Mouse (Mus musculus): Measurements from ENCODE around the gene Tanc1.

Gene Tanc1

DNA sequence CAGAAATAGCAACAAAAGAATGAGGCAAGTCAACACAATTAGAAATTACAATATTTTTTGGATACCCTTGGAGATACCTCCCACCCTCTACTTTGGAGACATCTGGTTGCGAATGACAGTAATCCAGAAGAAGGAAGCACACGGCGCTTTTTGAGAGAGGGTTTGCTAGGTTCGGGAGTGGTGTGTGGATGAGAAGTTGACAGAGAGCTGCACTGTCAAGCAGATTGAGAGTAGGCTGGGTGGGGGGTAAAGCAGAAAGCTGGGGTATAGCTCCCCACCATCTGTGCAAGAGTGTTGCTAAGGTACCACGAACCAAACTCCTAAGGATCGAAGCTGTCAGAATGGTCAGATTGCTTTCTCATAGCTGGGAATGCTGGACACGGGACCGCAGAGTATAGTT, 40.0 kb downstream of the Tanc1 start:
- no peak for DNase-seq (ENCODE audit: low spot score)

DNA sequence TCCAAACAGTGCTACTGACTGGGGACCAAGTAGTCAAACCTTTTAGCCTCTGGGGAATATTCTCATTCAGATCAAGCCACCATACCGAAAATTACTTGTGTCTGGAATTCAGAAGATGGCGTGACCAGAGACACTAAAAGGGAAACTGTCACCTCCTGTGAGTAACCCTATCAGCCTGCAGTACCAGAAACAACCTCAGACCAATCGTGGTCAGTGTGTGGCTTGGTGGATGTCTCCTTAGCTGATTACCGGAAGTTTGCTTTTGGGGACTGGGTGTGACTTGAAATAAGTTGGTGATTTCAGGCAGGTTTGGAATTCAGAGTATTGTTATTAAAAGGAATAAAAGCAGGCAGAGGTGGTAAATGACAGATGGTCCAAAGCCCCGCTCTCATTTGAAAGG, 40.9 kb downstream of the Tanc1 start:
- no peak for DNase-seq (ENCODE audit: low spot score)

DNA sequence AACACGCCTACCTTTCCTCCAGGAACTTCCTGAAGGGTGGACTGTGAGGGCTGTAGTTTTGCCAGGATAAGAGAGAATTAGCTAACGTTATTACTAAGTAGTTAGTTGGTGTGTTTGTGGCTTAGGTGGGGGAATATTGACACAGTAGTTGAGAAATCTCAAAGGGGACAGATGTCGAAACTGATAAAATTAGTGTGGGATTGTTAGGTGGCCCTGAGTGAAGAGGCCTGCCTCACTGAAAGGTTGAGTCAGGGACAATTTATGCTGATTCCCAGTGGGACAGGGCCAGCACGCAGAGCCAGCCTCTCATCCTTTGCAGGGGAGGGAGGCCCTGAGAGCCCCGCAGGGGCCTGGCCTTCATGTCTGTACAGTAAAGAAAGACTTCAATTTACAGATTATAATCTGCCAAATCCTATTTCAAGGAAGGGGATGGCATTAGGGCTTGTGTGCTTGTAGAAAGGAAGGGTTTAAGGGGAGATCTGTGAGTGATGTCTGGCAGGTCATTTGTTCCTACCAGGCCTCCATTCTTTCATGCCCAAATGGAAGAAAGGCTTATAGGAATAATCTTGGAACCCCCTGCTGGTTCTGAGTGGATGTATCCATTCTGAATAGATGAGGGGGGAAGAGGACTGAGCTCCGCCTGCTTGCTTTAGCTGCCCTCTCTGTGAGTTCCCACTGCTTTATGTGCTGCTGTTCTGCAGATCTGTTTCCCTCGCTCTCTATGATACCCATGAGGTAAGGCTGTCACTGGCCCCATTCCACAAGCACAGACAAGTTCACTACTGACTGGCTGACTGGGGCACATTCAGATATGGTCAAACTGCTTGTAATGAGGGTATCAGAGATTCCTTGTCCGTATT, 41.7 kb downstream of the Tanc1 start:
- no peak for DNase-seq (ENCODE audit: low spot score)

DNA sequence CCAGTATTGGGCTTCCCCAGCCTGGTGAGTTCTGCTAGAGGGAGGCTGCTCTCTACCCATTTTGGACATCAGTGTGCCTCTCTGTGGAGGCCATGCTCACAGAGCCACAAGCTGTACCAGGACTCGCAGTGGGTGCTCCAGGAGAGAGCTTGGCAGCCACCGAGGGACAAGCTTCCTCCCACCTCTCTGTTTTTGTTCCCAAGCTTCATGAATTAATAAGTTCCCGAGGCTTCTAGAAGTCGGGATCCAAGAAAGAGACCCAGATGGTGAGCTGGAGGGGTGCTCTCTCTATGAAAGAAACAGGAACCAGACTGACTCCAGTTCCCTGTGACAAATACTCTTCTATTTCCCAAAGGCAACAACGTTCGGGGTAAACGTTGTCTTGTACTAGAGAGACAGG, 43.6 kb downstream of the Tanc1 start:
- no peak for DNase-seq (ENCODE audit: low spot score)

DNA sequence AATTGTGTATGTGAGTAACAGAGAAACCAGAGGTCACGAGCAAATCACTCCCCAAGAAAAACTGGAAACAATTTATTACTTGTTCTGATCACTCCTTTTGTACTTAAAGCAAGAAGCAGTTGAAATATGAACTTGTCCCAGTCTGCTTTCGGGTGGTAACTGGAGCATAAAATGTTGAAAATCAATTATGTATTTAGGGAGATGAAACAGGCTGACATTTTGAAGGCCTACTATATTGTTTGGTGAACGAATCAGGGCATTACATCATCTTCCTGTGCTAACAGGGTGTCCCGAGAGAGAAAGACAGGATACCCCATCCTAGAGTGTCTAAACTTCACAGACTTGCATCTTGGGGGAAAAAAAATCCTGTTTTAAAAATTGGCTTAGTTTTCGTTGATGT, 44.8 kb downstream of the Tanc1 start:
- no peak for DNase-seq (ENCODE audit: low spot score)

DNA sequence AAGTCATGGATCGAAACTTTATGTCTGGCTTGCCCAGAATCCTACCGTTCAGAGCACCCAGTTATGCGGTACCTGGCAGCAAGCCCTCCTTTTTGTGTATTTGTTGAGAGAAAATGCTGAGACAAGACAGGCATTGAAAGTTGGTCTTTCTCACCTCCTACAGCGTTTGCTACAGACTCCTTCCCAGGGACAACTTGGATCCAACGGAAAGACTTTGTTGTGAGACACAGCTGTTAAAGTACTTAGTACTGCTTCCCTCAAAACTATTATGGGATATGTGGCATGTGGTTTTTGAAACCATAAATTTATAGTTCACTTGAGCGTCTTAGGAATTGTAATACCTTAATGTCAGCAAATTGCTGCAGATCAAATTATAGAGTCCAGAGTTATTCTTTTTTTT, 47.8 kb downstream of the Tanc1 start:
- no peak for DNase-seq (ENCODE audit: low spot score)

DNA sequence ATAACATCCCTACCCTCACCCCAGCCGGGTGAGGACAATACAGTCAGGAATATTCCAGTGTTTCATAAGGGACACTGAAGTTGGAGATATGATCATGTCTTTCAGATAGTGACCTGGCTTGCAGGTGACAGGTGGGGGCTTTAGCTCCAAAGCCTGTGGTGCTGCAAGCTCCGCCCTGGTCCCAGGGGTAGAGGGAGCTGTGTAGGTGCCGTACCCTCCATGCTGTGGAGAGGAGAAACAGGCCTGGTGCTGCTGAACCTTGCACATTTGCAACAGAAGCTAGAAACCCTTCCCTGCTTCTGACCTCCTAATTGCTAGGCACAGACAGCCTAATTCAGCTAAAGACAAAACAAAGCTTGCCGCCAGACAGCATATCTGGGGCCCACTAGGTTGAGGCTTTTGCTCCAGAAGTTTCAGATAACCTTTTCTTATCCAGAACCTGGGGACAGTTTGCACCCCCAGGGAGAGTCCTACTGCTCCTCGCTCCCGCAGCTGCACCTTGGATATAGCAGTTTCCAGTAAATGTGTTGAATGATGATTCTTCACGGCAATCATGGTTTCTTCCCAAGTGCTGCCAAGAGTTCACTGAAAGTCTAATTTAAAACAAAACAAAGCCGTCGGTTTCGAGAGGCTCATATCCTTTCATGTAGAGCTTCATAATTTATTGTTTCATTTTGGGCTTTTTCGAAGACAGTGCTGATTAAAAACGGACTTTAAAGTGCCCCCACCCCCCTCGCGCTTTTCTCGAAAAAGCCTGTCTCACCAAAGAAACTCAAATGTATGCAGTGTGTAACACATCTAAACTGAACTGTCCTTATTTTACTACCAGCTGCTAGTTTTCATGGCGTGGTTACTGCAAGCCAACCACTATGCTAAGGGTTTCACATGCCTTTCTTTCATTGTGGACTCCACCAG, 49.3 kb downstream of the Tanc1 start:
- peak; percentile 49 for DNase-seq (ENCODE audit: low spot score)

DNA sequence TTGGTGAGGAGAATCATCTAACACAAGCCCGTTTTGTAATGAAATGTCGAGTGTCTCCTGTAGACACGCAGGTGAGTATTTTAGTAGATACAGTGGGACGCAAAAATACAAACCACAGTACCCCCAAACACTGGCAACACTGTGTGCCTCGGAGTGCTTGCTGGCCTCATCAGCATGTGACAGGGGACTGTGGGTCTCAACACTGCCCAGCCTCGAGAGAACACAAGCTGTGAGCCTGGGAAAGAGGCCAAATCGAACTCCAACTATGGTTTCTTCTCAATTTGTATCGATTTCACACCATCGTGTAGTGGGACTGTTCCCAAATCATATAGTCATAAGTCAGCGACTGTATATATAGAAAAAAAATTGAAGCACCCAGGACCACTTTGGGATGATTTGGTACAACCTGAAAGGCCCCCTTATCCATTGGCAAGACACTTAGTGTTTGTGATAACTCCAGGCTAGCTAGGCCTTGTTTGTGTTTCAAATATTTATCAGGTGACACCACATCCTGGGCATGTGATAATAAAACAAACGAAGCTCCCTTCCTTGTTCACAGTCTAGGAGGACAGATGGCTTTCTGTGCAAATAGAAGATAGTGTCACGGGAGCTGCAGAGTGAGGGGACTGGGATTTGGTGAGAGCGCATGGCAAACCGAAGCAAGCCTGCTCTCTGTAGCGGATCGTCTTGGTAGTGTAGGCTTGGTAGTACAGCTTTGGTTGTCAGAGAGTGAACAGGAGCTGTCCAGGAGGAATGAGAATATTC, 53.1 kb downstream of the Tanc1 start:
- no peak for DNase-seq (ENCODE audit: low spot score)

DNA sequence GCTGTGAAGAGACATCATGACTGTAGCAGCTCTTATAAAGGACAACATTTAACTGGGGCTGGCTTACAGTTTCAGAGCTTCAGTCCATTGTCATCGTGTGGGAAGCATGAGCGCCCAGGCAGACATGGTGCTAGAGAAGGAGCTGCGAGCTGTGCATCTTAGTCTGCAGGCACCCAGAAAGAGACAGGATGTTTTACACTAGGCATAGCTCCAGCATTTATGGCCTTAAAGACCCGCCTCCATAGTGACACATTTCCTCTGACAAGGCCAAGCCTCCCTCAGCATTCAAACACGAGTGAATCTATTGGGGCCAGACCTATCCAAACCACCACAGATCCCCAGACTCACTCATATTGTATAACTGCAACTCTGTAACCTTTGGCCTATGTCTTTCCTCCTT, 54.7 kb downstream of the Tanc1 start:
- DNase-seq (ENCODE audit: low spot score): no peak

DNA sequence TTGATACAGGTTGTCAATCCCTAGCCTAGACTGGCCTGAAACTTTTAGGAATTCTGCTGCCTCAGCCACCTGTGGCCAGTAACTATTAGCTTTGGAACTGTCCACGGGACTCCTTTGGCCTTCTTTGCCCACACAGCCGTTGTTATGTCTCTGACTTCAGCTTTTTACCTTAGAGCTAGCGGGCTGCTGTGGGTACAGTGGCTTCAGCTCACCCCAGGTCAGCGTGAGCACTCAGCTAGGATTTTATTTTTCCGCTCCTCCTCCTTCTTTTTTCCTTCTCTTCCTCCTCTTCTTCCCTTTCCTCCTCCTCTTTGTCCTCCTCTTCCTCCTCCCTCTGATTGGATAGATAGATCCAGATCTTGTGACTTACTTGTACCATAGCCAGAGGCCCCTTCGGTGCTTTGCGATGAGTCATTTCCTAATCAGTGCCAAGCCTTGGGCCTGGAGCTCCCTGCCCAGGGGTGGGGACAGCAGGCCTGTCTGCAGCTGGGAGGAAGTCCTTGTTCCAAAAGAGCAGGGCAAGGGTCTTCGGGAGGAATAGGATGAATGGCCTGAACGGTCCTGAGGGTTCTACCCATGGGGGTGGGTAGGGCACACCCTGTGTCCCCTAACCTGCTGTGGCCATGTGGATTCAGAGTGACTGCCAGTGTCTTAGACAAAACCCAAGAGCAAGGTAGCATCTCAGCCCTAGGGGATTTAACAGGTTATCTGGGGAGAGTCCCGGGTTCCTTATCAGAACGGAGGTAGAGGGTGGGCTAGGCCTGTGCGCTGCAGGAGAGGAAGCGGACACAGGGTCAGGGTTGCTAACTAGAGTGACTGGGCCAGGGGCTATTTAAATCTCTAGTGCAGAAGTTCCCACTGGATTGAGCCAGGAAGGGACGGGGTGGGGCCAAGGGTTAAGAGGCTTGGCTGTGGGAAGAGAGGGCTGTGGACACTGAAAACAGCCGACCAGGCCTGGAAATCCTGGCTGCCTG, 58.5 kb downstream of the Tanc1 start:
- DNase-seq (ENCODE audit: low spot score): peak; percentile 84

DNA sequence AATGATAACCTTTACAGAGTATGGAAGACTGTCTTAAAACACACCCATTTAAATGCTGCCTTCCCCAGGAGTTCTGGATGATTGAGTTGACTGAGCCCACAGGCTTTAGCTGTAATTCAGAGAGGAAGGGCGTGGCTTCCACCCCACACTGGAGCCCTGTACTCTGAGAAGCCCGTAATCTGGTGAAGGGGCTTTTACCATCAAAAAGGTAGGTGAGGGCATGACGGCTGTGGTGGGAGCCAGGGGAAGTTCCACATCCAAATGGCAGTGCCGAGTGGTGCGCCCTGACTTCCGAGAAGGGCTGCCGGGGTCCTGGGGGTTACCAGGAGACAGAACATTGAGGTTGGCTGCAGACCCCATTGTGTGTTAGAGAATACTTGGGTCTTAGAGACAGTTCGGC, 59.8 kb downstream of the Tanc1 start:
- no peak for DNase-seq (ENCODE audit: low spot score)

DNA sequence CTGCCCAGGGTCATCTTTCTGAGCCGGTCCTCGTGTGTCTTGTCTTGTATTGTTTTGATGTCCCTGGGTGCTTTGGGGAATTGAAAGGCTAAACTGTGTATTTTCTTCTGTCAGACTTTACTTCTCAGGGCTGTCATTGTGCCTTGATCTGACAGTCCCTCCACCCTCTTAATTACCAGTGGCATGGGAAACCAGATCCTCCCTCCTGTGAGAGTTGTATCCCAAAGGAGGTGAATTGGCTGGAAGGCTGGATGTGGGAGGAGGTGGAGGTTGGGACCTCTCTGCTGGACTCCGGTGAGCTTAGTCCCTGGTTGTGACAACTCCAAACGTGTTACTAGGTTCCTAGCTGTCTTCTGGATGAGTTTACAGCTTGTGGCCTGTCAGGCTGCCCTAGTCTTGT, 60.2 kb downstream of the Tanc1 start:
- no peak for DNase-seq (ENCODE audit: low spot score)

DNA sequence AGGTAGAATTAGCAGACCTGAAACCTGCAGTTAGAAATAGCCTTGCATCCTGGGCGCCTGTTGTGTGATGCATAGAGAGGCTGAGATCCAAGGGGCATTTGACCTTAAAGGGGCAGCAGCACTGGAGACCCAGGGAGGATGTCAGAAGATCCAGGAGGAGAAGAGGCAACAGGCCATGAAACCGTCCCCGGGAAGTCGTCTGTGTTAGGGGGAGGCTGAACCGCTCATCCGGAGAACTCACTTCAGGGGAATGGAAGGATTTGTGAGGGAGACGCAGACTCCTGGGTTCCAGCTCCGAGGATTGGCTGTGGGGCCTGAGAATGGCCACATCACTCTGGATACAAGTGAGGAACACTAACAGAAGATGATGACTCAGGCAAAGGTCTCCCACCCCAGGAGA, 60.8 kb downstream of the Tanc1 start:
- no peak for DNase-seq (ENCODE audit: low spot score)

DNA sequence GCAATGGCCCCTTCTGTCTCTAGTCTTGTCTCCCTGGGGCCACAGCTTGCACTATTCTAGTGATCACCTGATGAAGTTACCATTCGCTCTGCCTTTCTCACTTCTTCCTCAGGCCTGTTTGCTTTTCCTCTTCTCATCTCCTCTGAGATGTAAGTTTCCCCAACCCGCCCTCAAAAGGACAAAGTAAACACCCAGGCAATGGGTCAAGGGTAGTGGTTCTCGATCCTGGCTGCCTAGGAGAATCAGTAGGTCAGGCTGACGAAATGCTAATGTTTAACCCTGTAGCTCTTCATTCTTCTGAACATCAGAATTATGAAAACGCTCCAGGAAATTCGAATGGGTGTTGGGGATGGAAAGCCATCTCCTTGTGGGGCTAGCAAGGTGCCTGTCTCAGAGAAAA, 61.5 kb downstream of the Tanc1 start:
- DNase-seq (ENCODE audit: low spot score): no peak

DNA sequence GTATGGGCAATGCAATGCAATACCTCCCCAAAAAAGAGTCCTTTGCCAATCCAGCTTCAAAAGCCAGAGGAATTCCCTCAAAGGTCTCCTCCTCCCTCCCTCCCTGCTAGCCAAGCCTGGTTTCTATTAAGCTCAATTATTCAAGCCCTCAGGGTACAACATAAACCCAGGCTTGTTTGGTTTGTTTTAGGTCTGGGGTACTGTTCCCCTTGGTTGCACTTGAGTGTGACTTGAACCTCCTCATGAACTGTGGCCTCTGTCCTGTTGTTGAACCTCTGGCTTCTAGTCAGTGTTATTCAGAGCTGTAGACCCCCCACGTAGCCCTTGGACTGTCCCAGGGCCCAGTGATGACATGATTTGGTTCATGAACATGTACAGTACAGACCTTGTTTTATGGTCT, 62.0 kb downstream of the Tanc1 start:
- no peak for DNase-seq (ENCODE audit: low spot score)

DNA sequence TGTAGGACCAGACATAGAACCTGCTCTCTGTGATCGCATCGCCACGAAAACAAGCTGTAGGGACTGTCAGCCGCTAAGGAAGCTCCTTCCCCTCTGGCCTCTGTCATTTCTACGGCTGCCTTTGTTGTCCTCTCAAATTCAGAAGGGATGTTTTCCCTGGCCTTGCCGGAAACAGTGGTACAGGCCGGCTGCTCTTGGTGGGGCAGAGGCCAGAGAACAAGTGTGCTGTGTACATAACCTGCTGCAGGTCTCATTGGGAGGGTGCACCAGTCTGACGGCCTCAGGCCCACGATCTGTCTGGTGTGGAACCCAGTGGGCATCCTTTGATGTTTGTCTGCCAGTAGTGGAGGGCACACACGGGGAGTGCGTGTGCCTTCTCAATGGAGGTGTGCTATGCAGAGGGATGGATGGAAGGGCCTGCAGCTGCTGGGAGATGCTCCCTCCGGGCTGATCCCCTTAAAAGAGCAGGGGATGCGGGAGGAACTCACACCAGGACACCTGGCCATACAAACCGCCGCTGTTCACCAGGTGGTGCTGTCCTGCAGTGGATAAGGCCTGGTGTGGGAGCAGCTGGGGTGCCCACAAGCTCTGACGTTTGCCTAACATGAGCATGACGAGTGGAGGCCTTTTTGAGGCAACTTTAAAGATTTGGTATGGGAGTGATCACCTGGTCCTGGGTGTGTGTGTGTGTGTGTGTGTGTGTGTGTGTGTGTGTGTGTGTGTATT, 63.6 kb downstream of the Tanc1 start:
- DNase-seq (ENCODE audit: low spot score): no peak

DNA sequence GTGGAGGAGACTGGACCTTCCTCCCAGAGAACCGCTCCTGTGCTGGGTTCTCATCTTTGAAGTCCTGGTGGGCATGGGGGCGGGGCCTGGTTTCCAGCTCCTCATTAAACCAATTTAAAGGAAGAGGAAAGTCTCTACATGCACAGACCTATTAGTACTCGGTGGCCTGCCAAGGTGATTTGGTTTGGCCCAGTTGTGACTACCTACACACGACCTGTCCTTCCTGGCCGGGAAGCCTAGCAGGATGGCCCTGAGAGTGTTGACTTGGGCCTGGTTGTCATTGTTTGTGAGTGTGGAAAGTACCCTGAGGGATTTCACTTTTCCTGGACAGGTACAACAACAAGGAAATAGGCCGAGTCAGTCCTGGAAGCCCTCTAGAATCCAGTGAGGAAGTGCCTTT, 64.2 kb downstream of the Tanc1 start:
- no peak for DNase-seq (ENCODE audit: low spot score)

DNA sequence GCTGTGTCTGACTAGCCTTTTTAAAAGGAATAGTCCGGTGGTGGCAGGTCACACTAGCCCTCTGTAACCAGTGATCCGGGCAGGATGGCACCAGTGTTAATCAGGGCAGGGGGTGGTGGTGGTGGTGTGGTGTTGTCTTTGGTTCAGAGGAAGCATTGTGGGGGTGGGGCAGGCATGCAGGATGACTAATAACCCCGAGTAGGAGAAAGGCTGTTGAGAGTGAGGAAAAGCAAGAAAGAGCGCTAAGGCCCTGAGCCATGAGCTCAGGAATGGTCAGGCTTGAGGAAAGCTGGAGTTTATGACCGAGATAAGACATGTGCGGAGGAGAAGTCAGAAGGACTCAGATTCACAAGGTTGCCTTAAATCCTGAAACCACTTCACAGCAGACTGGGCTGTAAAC, 64.6 kb downstream of the Tanc1 start:
- peak; percentile 39 for DNase-seq (ENCODE audit: low spot score)

DNA sequence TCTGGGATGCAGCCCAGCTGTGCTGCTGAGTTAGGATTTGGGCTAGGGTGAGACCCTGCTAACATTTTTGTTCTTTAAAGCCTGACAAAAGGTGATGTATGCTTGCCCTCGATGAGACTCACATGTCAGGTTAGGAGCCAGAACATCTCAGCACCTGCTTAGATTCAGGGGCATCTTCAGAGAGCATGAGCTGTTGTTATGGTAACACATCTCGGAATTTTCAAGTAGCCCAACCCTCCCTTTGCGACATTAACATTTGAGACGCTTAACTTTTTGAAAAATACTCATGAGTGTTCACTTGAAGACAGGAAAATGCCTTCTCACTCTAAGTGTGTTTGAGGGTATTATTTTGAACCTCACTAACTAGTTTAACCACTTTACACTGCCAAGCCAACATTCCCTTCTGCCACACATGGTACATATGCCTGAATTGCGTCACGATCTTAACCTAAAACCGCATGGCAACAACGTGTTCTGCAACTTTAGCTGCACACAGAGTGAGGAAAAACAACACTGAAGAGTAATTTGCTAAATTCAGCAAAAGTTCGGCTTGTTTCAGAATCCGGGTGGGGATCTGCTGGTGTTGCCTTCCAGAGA, 67.7 kb downstream of the Tanc1 start:
- no peak for DNase-seq (ENCODE audit: low spot score)

DNA sequence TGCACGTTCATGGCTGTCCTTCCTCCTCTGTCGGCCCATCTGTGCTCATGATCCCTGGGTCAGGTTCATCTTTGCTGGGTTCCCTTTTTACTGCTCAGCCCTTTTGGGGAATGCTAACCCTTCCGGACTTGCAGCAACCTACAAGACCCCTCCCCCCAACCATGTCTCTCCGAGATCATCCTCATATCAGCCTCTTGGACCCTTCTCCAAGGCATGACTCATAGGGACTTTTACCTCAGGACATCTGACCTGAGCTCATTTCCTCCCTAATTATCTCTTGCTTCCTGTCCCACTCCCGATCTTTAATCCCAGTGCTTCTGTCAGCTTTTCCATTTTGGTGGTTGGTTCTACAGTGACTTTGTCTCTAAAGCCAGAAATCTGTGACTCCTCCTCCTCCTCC, 68.9 kb downstream of the Tanc1 start:
- no peak for DNase-seq (ENCODE audit: low spot score)
